Mouse (Mus musculus) heart, adult 2 months (tissue): ENCODE results near the gene Egfr.

Experiments used
- CTCF ChIP-seq: fragments of 200-600 bp; IDR thresholded peaks from 2 replicates; pipeline ENCODE4 v1.8.1; 2022; ENCODE audit warnings: antibody characterized with exemption, mild to moderate bottlenecking, moderate library complexity
- POLR2A ChIP-seq: fragments of 200-500 bp; IDR thresholded peaks from 2 replicates; pipeline ENCODE4 v1.6.1; 2011; ENCODE audit warnings: mild to moderate bottlenecking, low read depth, low read length, control low read depth; ENCODE audit not compliant: insufficient read depth

GRCm38 (mm10) chr11:16753154-16754040 is 1.4 kb downstream of the Egfr start:
- TF ChIP-seq POLR2A (no peak), CTCF (no peak)
